Mouse (Mus musculus) liver, embryonic 14.5 days (tissue): ENCODE data around the gene Ccdc148.

ENCODE experiments used
- CTCF ChIP-seq: IDR thresholded peaks from 2 replicates; pipeline ENCODE4 v1.5.1; 2016; ENCODE audit warnings: antibody characterized with exemption, low read depth, control low read depth
- EP300 ChIP-seq: IDR thresholded peaks from 2 replicates; pipeline ENCODE4 v1.6.1; 2016; ENCODE audit warnings: antibody characterized with exemption, low read depth

DNA sequence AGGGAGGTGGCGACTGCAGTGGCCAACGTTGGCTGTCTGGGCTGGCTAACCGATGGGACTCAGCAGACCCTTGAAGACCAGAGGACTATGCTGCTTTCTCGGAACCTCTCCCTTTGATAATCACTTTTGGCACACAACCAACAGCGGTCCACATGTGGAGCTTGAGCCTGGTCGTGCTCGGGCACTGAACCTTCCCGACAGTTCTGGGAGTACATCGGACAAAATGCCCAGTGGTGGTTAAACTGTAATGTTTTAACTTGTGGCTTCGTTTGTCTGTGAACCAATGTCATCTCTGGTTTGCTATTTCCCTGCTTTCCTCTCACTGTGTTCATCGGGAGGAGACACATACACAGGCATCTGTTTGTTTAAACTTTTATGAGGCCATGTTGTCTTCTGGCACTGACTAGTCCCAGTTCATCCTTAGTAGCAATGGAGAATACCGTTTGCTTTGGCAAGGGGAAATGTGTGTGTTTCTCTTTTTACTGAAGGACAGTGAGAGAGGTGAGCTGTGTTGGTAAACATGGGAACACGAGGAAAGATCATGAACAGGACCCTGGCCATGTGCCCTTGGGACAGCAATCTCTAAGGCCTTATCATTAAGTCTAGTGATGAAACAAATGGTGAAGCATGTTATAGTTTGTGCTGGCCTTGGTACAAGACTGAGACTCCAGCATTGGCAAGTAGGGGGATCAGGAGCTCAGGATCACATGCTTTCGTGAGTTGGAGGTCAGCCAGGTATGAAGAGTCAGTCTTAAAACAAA is 167.9 kb downstream of the Ccdc148 start:
- TF ChIP-seq CTCF (no peak), EP300 (no peak)
